Mouse (Mus musculus): ENCODE measurements around the gene Ppm1e.

Ppm1e gene

DNA sequence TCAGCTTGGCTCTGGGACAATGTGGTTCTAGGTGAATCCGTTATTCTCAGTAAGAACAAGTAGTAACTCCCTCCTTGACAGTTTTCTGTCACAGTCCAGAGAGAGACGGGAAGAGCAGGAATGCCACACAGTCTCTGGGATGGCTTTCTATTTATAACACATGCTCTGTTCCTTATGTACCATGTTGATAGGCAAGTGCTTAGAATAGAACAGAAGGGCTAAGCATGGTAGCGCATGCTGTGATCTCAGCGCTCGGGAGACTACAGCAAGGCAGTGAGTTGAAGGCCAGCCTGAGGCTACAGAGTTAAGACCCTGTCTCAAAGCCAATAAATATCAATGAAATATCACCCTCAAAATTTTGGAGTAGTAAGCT lies 111.3 kb downstream of the Ppm1e start:
- DNase-seq = no peak

- no peak for DNase-seq
Observed at GRCm38 (mm10) chr11:87246724-87247493, 111.9 kb downstream of the Ppm1e start.

- no peak for DNase-seq
Observed at GRCm38 (mm10) chr11:87246107-87246651, 112.6 kb downstream of the Ppm1e start.

GRCm38 (mm10) chr11:87245171-87245840 lies 113.5 kb downstream of the Ppm1e start:
- DNase-seq = no peak

GRCm38 (mm10) chr11:87241256-87241655 lies 117.6 kb downstream of the Ppm1e start:
- DNase-seq = no peak

GRCm38 (mm10) chr11:87240833-87241215 lies 118.0 kb downstream of the Ppm1e start:
- DNase-seq = no peak

DNA sequence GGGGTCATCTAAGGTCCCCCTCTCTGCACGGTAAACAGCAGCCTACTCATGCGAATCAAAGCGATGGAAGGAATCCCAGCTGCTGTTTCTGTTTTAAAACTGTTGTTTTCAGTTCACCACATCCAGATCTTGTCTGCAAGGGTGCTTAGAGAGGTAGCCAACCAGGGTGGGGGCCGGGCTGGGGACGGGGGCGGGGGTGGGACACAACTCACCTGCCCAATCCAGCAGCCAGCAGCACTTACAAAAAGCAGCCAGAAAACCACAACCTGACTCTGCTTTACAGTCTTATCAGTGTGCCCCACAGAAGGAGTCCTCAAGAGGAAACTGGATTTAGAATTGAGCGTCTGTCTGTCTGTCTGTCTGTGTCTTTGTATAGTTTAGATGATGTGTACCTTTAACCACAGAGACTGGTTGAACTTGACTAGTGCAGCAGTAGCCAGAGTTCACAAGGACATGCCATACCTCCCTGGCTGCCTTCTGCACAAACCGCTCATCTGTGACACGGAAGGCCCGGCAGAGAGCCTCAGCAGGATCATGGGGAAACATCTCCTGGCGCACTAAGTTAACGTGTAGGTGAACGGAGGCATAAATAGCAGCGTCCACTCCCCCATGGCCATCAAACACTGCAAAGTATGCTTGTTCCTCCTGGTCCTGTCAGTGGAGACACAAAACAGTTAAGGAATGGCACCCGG lies 118.5 kb downstream of the Ppm1e start:
- DNase-seq = no peak

- DNase-seq = no peak
Observed at GRCm38 (mm10) chr11:87238891-87239530, 119.8 kb downstream of the Ppm1e start.

- no peak for DNase-seq
Observed at GRCm38 (mm10) chr11:87235486-87235872, 123.3 kb downstream of the Ppm1e start.

DNA sequence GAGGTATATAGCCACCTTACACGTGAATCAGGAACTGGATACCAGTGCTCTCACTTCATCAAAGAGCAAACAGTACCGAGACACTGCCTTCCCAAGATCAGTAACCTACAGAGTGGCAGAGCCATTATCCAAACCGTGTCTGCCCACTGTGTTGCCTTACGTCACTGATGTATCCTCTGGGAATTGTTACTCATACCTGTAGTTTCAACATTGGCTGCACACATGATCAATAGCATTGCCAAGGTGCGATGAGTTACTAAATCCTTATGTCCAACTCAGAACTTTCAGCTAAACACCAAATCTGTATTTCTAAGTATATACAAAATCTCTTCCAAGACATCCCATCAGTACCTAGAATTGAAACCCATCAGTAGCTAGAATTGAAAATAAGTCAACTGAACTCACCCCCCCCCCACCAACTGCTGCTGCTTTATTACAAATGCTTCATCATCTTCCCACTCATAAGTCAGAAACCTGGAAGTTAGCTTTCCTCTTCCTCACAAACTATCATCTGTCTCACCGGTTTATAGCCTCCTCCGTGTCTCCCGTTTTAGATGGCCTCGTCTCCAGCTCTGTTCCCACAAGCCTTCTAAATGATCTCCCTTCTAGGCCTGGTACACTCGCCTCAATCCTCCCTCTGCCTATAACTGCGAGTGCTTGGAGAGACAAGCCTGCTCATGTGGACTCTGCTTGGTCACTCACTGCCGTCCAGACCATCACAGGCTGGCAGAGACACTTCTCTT lies 123.9 kb downstream of the Ppm1e start:
- DNase-seq = no peak

DNA sequence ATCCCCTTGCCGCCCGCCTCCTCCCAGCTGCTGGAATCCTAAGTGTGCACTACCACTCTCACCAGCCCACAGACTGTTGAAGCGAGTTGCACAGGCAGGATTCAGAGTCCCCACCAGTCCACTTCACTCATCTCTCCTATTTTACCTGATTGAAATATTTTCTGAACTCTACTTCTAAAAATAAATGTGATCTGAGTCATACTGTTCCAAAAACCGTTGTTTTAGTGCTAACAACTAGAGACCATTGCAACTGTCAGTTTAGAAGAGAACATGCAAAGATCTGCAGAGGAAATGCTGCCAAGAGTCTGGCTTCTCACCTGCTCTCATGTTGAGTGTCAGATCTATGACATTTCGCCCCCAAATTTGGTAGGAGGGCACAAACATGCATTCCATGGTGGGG lies 125.4 kb downstream of the Ppm1e start:
- no peak for DNase-seq

- no peak for DNase-seq
Observed at GRCm38 (mm10) chr11:87227056-87227455, 131.8 kb downstream of the Ppm1e start.

GRCm38 (mm10) chr11:87222686-87223085 lies 136.1 kb downstream of the Ppm1e start:
- DNase-seq = peak; percentile 12

GRCm38 (mm10) chr11:87212313-87212712 lies 146.5 kb downstream of the Ppm1e start:
- DNase-seq = no peak

Data from cerebellum, adult 11-12 months (tissue).